In genomic region chr6:146410427-146410810, GRCm38 (mm10) we compare ENCODE assay signal across 8 mouse cellular contexts.
DNase-seq lines count a peak whose midpoint lies in the region; ATAC-seq and TF ChIP-seq lines count a peak whose summit lies in the region.

No protein-coding gene starts in this region.

- ATAC-seq in heart, embryonic 14.5 days (ENCODE audit: insufficient number of reproducible peaks, insufficient read depth, low FRiP score, low read depth): no peak
- no peak for ATAC-seq in lung, embryonic 14.5 days (ENCODE audit: insufficient read depth)
- ATAC-seq in intestine, embryonic 15.5 days: no peak; the same call in 1 of the 2 replicates

- no peaks in the 10 kb centered on the region for H3K9me3 ChIP-seq in heart, embryonic 14.5 days (ENCODE audit: control insufficient read depth, low read length)
- no peaks in the 10 kb centered on the region for H3K9me3 ChIP-seq in heart, embryonic 10.5 days
- H3K9me3 ChIP-seq in lung, embryonic 14.5 days (ENCODE audit: low read depth, low read length): no peaks in the 10 kb centered on the region
- H3K9me3 ChIP-seq in intestine, embryonic 15.5 days: no peaks in the 10 kb centered on the region

- H3K27ac ChIP-seq in heart, embryonic 14.5 days (replicated peaks in 1 of 2; ENCODE audit: control insufficient read depth in 1 of 2, insufficient read depth in 1 of 2, low read depth in 2 of 2, low read length in 2 of 2): peak overlapping the region in 1 of 2 experiments; percentile 54; a peak in 1 of 4 replicates
- no peak overlapping the region for H3K27ac ChIP-seq in heart, embryonic 10.5 days
- no peak overlapping the region; the same call in 1 of the 2 replicates for H3K27ac ChIP-seq in lung, embryonic 14.5 days (ENCODE audit: low read depth)
- no peak overlapping the region for H3K27ac ChIP-seq in intestine, embryonic 15.5 days

- H3K4me2 ChIP-seq in heart, embryonic 14.5 days (ENCODE audit: low read length): peak overlapping the region; percentile 30; the same call in 1 of the 2 replicates
- H3K4me2 ChIP-seq in lung, embryonic 14.5 days: peak overlapping the region; percentile 48
- H3K4me2 ChIP-seq in intestine, embryonic 15.5 days (replicated peaks): peak overlapping the region; percentile 43; the same call in 1 of the 2 replicates
- H3K4me2 ChIP-seq in myocyte (ENCODE audit: low read depth): peak overlapping the region; percentile 78

- H3K9ac ChIP-seq in heart, embryonic 14.5 days (ENCODE audit: low read length): no peak overlapping the region
- no peak overlapping the region for H3K9ac ChIP-seq in lung, embryonic 14.5 days
- no peak overlapping the region for H3K9ac ChIP-seq in intestine, embryonic 15.5 days

- peaks cover 35% of the 10 kb centered on the region for H3K36me3 ChIP-seq in heart, embryonic 14.5 days (ENCODE audit: control insufficient read depth, insufficient read depth, low read length)
- H3K36me3 ChIP-seq in heart, embryonic 10.5 days: peaks cover 6% of the 10 kb centered on the region; the same call in 1 of the 2 replicates
- no peaks in the 10 kb centered on the region for H3K36me3 ChIP-seq in lung, embryonic 14.5 days (ENCODE audit: insufficient read depth)
- no peaks in the 10 kb centered on the region for H3K36me3 ChIP-seq in intestine, embryonic 15.5 days
- H3K36me3 ChIP-seq in myocyte (ENCODE audit: control insufficient read depth, insufficient read depth): no peaks in the 10 kb centered on the region

- H3K4me3 ChIP-seq in heart, embryonic 14.5 days (ENCODE audit: control insufficient read depth in 1 of 2, insufficient read depth in 1 of 2, low read depth in 1 of 2, low read length in 2 of 2): no peak overlapping the region
- H3K4me3 ChIP-seq in heart, embryonic 10.5 days: no peak overlapping the region
- no peak overlapping the region for H3K4me3 ChIP-seq in lung, embryonic 14.5 days (ENCODE audit: low read depth, low read length)
- no peak overlapping the region for H3K4me3 ChIP-seq in intestine, embryonic 15.5 days (replicated peaks)
- H3K4me3 ChIP-seq in myocyte: no peak overlapping the region

- TF ChIP-seq POLR2A in myocyte (IDR thresholded peaks at IDR 0.05; ENCODE audit: insufficient read length, low read depth): no peak

- H3K27me3 ChIP-seq in heart, embryonic 14.5 days (ENCODE audit: control insufficient read depth, insufficient read depth, low read length): no peaks in the 10 kb centered on the region
- no peaks in the 10 kb centered on the region for H3K27me3 ChIP-seq in heart, embryonic 10.5 days (ENCODE audit: insufficient read depth, poor library complexity, severe bottlenecking)
- H3K27me3 ChIP-seq in lung, embryonic 14.5 days (ENCODE audit: insufficient read depth, low read length): no peaks in the 10 kb centered on the region
- no peaks in the 10 kb centered on the region for H3K27me3 ChIP-seq in intestine, embryonic 15.5 days (replicated peaks)
- no peaks in the 10 kb centered on the region for H3K27me3 ChIP-seq in myocyte (ENCODE audit: control insufficient read depth, insufficient read depth, insufficient read length)

- WGBS in heart, embryonic 14.5 days: 70% methylated on average over 6 of the region's 6 CpGs
- WGBS in heart, embryonic 10.5 days: 70% methylated on average over 6 of the region's 6 CpGs
- 72% methylated on average over 6 of the region's 6 CpGs for WGBS in lung, embryonic 14.5 days
- 77% methylated on average over 6 of the region's 6 CpGs for WGBS in intestine, embryonic 15.5 days

- peak; percentile 26; the same call in 1 of the 2 replicates for TF ChIP-seq CTCF in lung, embryonic 14.5 days (IDR thresholded peaks at IDR 0.05; ENCODE audit: low read depth)

- no peak overlapping the region for H3ac ChIP-seq in myocyte (ENCODE audit: control insufficient read depth, insufficient read length)

- H3K4me1 ChIP-seq in heart, embryonic 14.5 days (ENCODE audit: control insufficient read depth in 2 of 2, insufficient read depth in 2 of 2, low read length in 2 of 2): peaks cover 4 to 16% of the 10 kb centered on the region in 2 experiments
- peaks cover 21% of the 10 kb centered on the region for H3K4me1 ChIP-seq in heart, embryonic 10.5 days
- no peaks in the 10 kb centered on the region for H3K4me1 ChIP-seq in lung, embryonic 14.5 days (ENCODE audit: insufficient read depth)
- 0 out of 2 replicates have a peak, but pooled peaks cover 3% of the 10 kb centered on the region for H3K4me1 ChIP-seq in intestine, embryonic 15.5 days (replicated peaks)

- DNase-seq in heart, embryonic 10.5 days (ENCODE audit: low spot score): no peak
- no peak for DNase-seq in lung, embryonic 14.5 days
- DNase-seq in lung, postnatal 36 days: no peak
- DNase-seq in adrenal gland, postnatal 25 days: no peak
- DNase-seq in spleen, postnatal 4 days (ENCODE audit: low spot score in 2 of 2): no peak

- H3K79me2 ChIP-seq in myocyte (ENCODE audit: control insufficient read depth, insufficient read depth): no peaks in the 10 kb centered on the region

TF ChIP-seq in myocyte, 11 proteins besides CTCF, POLR2A, EP300 and RAD21:
- TF ChIP-seq MYOD1 (IDR thresholded peaks at IDR 0.05; ENCODE audit: control insufficient read depth in 1 of 3, insufficient read length in 2 of 3, low read depth in 2 of 3) (no peak), MAX (IDR thresholded peaks at IDR 0.05; ENCODE audit: low read depth) (no peak)
